Mouse (Mus musculus): Measurements from ENCODE around the gene Gm10842.

Gene Gm10842

DNA sequence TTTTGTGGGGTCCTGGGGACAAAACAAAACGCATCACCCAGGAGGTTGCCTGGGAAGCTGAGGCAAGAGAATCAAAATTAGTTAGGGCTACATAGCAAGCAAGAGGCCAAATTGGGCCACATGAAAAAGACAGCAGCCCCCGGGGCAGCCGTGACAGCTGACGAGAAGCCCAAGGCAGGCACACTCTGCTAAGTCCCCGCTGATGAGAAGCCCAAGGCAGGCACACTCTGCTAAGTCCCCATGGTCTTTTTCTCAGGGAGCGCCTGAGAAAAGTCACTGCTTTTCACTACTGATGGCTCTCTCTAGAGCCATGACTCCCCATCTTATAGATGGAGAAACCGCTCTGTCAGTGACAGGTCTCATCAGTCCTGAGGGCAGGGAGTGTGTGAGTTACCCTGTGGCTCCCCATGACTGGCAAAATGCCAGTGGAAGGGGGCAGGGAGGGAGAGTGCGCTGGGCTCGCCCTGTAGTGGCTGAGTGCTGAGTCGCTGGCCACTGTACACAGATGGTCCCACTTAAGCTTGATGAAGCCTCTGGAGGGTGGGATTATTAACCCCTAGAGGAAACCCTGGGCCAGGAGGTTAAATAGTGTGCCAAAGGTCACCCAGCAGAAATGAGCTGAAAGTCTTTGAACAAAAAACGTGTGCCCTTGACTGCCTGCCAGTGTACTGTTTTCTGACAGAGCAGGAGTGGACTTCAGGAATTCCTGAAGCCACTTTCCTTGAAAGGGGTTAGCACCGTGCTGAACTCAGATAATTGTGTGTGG is 6.6 kb downstream of the Gm10842 start:
- DNase-seq (ENCODE audit: low spot score in 2 of 2) = no peak

DNA sequence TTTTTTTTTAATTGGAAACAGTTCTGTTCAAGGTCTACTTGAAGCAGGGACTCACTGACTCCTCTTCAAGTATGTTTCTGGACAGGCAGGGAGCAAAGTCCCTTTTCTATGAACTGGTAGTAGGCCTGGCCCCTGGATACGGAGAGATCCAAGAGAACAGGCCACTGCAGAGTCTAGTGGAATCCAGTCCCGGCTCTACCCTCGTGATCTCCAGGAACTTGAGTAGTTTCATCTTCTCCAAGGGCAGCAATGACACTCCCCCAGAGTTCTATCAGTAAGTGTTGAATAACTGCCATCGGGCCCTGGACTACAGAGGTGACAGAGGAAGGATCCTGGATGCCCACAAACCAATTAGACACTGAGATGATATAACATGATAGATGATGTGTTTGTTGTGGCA is 9.2 kb downstream of the Gm10842 start:
- no peak for DNase-seq (ENCODE audit: low spot score in 2 of 2)

DNA sequence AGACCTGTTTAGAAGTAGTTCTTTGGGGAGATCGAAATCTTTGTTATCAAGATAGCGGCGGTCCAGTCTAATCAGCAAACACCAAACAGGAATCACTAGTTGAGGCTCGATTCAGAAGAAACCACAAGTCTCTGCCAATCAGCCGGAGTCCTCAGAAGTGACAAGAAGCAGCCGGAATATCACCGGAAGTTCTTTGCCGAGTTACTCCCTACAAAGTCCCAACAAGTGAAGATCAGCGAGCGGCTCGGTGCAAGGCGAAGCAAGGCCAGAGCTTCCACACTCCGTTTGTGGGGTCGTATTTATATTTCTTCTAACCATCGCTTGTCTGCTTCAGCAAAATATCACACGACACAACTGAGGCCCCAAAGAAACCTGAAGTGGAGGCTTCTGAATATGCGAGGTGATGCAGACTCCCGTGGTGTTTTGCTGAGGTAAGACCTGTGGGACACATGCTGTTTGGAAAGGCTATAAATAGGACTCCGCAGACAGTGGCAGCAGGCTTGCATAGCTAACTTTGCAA is 10.1 kb downstream of the Gm10842 start:
- DNase-seq (ENCODE audit: low spot score in 2 of 2) = no peak

DNA sequence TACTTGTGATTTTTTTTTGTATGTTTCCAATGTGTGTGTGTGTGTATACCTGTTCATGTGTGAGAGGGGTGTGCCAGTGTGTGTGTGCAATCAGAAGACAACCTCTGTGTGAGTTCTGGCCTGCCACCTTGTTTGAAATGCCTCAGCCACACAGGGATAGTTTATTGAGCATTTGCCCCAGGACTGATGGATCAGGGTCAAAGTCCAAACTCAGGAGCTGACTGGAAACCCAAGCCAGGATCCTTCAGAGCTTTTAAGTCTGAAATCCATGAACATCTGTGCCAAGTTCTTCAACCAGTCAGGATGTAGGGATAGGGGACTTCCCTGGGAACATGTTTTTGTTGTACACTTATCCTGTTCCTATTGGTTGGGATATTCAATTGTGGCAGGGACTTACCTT is 11.4 kb downstream of the Gm10842 start:
- no peak for DNase-seq (ENCODE audit: low spot score in 2 of 2)

DNA sequence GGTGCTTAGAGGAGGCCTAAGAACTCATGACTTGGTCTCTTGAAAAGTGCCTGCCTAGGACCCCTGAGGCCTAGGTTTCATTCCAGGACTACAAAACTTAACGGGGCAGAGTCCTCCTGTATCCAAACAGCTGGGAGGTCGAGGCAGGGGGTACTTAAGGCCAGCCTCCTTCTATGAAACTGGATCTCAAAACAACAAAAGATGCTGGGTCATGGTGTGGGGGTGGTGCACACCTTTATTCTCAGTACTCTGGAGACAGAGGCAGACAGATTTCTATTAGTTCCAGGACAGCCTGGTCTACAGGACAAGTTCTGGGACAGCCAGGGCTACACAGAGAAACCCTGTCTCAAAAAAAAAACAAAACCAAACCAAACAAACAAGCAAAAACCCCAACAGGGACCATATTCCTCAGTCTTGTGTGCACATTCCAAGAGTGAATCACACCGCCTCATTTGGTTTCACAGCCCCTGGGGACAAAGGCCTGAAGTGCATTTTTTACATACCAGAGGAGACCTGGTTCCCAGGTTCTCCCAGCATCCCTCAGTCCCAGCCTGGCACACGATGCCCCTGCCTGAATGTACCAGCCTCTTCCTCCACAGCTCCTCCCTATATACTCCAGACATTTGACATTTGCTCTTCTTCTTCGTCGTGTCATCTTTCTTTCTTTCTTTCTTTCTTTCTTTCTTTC is 13.1 kb downstream of the Gm10842 start:
- no peak for DNase-seq (ENCODE audit: low spot score in 2 of 2)

DNA sequence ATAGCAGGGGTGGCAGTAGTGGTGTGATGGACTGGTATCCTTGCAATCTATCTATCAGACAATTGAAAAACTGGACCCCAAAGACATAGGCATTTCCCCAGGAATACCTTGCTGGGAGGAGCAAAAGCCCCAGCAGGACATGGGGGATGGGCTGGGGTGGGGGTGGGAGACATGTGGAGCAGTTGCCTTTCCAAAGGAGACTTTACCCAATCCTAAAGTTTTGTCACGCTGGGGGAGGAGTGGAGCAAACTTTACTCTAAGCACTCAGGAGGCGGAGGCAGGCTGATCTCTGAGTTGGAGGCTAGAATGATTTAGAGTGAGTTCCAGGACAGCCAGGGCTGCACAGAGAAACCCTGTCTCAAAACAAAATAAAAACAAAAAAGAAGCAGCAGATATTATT is 14.7 kb downstream of the Gm10842 start:
- no peak for DNase-seq (ENCODE audit: low spot score in 2 of 2)

DNA sequence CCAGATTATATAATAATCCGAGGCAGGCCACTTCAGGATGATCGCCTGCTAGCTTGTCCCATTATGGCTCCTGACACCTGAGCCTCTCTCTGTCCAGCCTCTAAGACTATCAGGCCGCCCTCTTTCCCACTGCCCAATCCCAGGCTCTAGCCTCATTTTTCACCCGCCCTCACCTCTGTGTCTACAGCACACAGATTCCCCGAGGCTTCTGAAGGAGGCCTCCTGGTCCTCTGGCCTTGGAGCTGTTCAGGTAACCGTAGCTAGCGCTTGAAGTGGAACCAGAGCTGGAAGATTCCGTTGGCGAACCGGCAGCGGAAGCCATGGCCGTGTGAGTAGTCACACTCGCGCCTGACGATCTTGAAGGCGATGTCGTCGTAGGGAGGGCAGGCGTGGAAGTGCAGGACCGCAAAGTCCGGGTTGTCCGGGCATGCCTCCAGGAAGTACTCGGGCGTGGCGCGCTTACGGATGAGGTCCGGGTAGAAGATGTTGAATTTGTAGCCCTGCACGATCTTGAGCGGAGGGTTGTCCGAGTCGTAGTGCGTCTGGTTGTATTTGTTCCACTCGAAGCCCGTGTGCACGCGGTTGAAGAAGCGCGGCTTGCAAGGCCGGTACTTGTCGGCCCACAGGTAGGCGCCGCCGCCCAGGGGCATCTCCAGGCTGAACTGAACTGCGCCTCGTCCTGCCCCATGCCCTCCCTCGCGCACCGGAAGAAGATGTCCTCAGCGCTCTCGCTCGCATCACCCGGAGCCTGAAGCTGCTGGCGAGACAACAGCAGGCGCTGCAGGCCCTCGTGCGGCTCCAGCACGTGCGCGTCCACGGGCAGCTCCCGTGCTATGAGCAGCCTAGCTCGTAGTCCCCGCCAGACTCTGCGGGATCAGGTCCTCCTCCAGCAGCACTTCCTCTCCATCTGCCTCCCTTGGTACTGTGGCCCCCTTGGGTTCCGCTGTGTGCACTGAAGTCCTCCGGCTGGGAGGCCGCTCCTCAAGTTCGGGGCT is 18.1 kb downstream of the Gm10842 start:
- DNase-seq (ENCODE audit: low spot score in 2 of 2) = no peak

DNA sequence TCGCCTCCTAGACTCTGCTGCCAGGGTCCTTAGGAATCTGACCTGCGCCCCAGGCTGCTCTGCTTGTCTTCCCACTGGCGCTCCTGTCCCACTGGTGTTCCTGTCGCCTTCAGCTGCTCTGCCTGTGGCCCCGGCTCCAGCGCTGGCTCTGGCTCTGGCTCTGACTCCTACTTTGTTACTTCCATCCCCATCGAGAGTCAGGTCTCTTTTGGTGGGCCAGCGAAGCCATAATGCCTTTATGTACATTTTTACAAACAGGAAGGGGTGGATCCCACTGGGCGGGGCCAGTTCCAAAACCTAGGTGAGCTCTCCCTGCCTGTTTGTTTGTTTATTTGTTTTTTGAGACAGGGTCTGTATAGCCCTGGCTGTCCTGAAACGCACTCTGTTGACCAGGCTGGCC is 20.1 kb downstream of the Gm10842 start:
- no peak for DNase-seq (ENCODE audit: low spot score in 2 of 2)

DNA sequence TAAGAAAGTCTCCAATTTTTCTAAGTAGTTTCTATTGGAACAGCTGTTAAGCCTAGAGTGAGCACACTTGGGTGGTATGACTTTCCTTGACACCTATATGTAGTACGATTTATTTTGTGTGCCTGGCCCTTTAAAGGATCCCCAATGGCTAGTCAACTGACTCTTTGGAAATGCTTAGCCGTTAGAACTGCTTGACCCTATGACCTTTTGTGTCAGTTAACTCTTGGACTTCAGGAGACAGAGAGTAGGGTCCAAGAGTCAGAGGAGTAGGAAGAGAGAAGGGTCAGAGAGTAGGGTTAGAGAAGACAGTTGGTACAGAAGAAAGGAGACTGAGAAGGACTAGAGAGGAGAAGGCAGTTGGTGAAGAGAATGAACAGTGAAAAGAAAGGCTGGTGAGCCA is 31.8 kb downstream of the Gm10842 start, which contains the start of gene Tlk2:
TSS of gene Tlk2 (plus strand) at position 292 of the 400 bp plus-strand sequence.
- no peak for DNase-seq (ENCODE audit: low spot score in 2 of 2)

DNA sequence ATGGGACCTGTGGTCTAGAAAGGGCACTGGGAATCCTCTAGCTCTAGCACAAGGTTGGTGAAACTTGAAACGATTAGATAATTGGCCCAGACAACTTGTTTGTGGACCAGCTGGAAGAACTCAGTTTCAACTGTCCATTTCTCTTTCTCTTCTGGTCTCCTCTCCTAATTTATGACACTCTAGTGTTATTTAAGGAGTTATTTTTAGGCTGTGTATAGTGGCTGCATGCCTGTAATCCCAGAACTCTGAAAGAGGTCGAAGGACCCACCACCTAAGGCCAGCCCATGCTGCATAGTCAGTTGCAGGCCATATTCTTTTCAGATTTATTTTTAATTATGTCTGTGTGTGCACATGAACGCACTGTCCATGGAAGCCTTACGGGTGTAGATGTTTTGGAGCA is 32.8 kb downstream of the Gm10842 start:
- DNase-seq (ENCODE audit: low spot score in 2 of 2) = no peak

DNA sequence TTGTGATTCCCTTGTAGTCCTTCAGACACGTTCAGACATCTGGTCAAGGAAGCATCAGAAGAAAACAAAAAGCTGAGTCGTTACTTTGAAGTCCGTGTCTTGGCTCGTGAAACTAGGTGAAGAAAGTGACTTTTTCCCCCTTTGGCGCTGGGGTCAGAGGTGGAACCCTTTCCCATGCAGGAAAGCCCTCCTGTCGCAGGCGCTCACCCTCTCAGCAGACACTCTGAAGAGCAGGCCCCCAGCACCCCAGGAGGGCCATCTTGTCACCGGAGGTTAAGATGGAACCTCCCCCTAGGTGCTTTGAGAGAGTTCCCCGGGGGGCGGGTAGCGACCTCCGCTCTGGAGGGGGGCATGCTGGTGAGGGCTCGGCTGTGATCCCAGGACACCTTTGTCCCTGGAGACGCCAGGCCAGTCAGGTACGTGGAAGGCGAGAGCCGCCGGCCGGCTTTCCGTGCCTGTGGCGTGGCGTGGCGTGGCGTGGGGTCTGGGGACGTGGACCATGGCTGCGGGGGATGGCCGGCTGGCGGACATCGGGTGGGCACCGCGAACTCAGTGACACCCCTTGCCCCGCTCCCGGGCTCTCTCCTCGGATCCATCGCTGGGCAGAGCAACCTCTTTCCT is 33.9 kb downstream of the Gm10842 start:
- peak; percentile 63 to 72 for DNase-seq (ENCODE audit: low spot score in 2 of 2)

DNA sequence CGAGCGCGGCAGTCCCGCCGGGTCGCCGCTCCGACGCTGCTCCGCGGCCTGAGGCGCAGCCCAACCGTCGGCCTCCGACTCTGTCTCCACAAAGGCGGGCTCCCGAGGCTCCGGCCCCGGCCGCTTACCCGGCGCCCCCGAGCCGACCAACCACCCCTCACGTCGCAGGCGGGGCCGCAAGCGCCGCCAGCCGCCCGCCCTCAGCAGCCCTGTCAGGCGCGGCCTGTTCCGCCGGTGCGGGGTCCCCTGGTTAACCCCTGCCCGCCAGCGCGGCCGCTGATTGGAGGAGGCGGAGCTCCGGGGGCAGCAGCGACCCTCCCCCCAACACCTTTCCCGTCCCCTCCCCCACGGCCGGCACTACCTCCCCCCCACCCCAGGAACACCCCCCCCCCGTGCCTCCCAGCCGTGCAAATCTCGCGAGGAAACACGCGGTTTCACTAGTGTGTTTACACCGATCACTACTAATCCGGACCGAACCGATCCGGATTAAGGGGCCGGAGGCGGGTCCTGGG is 34.5 kb downstream of the Gm10842 start:
- peak; percentile 97 to 98 for DNase-seq (ENCODE audit: low spot score in 2 of 2)

DNA sequence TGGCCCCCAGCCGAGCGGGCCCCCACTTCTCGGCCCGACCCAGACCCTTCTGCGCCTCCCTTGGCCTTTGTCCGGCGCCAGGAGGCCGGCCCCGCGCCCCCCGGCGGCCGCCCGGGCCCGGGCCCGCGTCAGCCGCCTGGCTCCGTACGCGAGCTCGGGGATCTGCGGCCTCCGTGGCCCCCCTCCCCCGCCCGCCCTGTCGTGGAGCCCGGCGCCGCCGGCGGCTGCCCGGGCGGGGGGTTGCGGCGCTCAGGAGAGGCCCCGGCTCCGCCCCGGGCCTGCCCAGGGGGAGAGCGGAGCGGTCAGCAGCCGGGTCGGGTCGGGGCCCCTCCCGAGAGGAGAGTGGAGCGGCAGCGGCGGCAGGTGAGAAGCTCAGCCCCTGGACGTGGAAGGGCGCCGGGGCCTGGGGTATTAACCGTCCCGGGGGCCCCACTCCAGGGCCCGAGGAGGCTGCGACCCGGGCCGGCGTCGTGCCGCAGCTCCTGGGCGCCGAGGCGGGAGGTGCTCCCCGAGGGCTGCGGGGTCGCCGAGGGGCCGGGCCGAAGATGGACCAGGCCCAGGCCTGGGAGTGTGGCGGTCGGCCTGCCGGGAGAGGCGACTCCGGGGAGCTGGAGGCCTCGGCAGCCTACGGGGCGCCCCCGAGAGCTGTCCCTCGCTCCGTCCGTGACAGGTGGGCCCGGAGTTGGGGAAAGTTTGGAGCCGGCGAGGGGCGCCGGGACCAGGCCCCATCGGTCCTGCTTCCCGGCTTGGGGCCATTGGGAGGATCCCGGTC is 35.2 kb downstream of the Gm10842 start:
- peak; percentile 46 to 49 for DNase-seq (ENCODE audit: low spot score in 2 of 2)

DNA sequence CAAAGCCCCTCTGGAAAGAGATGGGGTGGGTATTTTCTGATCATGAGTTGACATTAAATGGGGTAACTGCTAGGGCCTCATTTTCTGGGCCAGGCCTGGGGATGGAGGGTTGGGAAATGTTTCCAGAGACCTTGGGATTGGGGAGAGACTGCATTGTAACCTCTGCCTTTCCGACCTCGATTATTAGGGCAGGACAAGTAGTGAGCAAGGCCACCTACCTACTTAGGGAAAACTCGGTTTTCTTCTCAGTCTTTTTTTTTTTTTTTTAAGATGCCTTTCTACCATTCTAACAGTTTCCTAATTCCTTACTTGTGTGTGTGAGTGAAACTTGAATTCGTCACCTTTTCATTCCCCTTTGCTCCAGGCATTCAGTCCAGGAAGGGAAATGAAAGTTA is 35.8 kb downstream of the Gm10842 start:
- DNase-seq (ENCODE audit: low spot score in 2 of 2) = no peak

DNA sequence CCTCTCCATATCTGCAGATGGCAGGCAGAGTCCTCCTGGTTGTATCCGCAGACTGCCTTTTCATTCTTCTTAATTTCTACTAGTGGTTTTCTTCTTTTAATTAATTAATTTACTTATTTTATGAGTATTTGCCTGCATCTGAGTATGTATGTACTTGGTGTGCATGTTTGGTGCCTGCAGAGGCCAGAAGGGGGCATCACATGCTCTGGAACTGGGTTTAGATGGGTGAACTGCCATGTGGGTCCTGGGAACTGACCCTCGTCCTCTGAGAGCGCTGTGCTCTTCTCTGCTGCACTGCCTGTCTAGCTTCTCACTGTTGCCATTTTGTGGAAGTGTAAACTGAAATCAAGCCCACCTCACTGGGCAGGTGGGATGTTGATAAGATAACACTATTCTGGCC is 38.0 kb downstream of the Gm10842 start:
- no peak for DNase-seq (ENCODE audit: low spot score in 2 of 2)

DNA sequence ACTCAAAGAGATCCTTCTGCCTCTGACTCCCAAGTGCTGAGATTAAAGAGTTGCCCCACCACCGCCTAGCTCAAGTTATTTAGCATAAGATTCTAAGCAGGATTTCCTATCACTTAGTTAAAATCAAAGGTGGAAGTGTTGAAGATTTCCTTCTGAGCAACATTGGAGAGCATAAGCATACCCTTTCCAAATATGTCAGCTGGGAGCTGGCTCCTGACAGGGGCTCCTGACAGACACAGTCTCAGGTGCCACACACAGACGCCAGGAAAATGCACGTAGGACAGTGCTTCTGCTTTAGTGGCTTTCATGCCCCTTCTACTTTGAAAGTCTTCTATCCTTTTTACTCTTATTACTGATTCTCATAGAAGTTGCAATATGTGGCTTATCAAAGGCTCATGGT is 45.5 kb downstream of the Gm10842 start:
- no peak for DNase-seq (ENCODE audit: low spot score in 2 of 2)

Measured in thymus, postnatal 10 days (tissue).